28 mouse cellular contexts compared by ENCODE assay signal in the genomic region with DNA sequence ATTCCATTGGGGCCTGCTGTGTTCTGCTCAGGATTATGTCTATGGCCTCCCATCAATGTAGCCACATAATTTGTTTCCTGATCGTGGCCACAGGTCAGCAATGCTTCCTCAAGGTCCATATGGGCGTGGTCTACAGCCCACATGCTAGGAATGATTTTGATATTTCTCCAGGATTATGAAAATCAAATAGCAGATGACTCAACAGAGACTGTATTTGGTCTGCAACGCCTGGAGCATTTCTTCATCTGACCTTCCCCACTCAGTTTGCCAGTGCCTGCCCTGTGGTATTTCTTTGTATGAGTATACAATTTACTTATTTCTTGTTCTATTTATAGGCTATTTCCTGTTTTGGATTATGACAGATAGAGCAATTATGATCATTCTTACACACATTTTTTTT.
DNase-seq lines count a peak whose midpoint lies in the region; ATAC-seq and TF ChIP-seq lines count a peak whose summit lies in the region.
"Had no signal": no experiment of that assay in that cellular context is flagged by ENCODE, and none has a peak within 500 bp of the region (broad histone marks: within the 10 kb centered on the region; RNA-seq: fewer than 3 reads in every experiment).

No protein-coding gene starts in this region.

- no peaks in the 10 kb centered on the region for H3K79me2 ChIP-seq in liver, adult 2 months (ENCODE audit: control insufficient read depth, insufficient read depth, low read length)

- 19% methylated on average over 3 of the region's 3 CpGs for WGBS in liver, adult 2 months
- WGBS in limb, embryonic 10.5 days = 79% methylated on average over 3 of the region's 3 CpGs

- no peak overlapping the region for H3K4me3 ChIP-seq in liver, adult 2 months (ENCODE audit: insufficient read depth, low read depth, low read length)
- H3K4me3 ChIP-seq in limb, embryonic 10.5 days = no peak overlapping the region
- H3K4me3 ChIP-seq: embryonic facial prominence, embryonic 10.5 days; embryonic facial prominence, embryonic 13.5 days; heart, adult 2 months; heart, embryonic 10.5 days; heart, embryonic 13.5 days had no signal

- no peak overlapping the region for H3K9ac ChIP-seq in liver, adult 2 months (ENCODE audit: low read depth, low read length)
- H3K9ac ChIP-seq: embryonic facial prominence, embryonic 13.5 days; forebrain, postnatal 0 days; heart, embryonic 13.5 days; hindbrain, embryonic 14.5 days had no signal

- no peaks in the 10 kb centered on the region for H3K9me3 ChIP-seq in limb, embryonic 10.5 days (replicated peaks)
- H3K9me3 ChIP-seq: embryonic facial prominence, embryonic 10.5 days; embryonic facial prominence, embryonic 13.5 days; heart, embryonic 10.5 days; heart, embryonic 13.5 days had no signal

- H3K4me1 ChIP-seq in liver, adult 2 months (ENCODE audit: control insufficient read depth, insufficient read depth, low read length) = no peaks in the 10 kb centered on the region; the same call in 1 of the 2 replicates
- no peaks in the 10 kb centered on the region for H3K4me1 ChIP-seq in limb, embryonic 10.5 days
- H3K4me1 ChIP-seq: embryonic facial prominence, embryonic 10.5 days; embryonic facial prominence, embryonic 13.5 days; heart, embryonic 10.5 days; heart, embryonic 13.5 days had no signal

- TF ChIP-seq POLR2A in liver, adult 2 months (IDR thresholded peaks at IDR 0.05; ENCODE audit: extremely low read depth, insufficient read depth, low read length) = no peak

- no peaks in the 10 kb centered on the region for H3K27me3 ChIP-seq in liver, adult 2 months (ENCODE audit: control insufficient read depth, insufficient read depth, low read length)
- no peaks in the 10 kb centered on the region for H3K27me3 ChIP-seq in limb, embryonic 10.5 days (ENCODE audit: low read depth, poor library complexity, severe bottlenecking)
- H3K27me3 ChIP-seq: embryonic facial prominence, embryonic 13.5 days; heart, embryonic 13.5 days had no signal

- no peak overlapping the region for H3K27ac ChIP-seq in liver, adult 2 months (replicated peaks; ENCODE audit: insufficient read depth, low read depth, low read length)
- H3K27ac ChIP-seq in limb, embryonic 10.5 days = no peak overlapping the region
- H3K27ac ChIP-seq: embryonic facial prominence, embryonic 10.5 days; embryonic facial prominence, embryonic 13.5 days; heart, adult 2 months; heart, embryonic 10.5 days; heart, embryonic 13.5 days; hindbrain, embryonic 14.5 days; hindbrain, postnatal 0 days had no signal

- no peaks in the 10 kb centered on the region for H3K36me3 ChIP-seq in liver, adult 2 months (ENCODE audit: control insufficient read depth, insufficient read depth, low read length)
- H3K36me3 ChIP-seq in limb, embryonic 10.5 days = no peaks in the 10 kb centered on the region
- H3K36me3 ChIP-seq: embryonic facial prominence, embryonic 10.5 days; embryonic facial prominence, embryonic 13.5 days; heart, embryonic 10.5 days; heart, embryonic 13.5 days had no signal

- intact Hi-C loops in gastrocnemius, postnatal 36 days (cut with DNase I) = no loop called here

- no peak for TF ChIP-seq CTCF in liver, adult 2 months (IDR thresholded peaks at IDR 0.05; ENCODE audit: low read depth, low read length)

- DNase-seq in liver, adult 2 months (ENCODE audit: extremely low read depth, low read depth, low spot score) = peak; percentile 43
- DNase-seq in liver = no peak
- peak; percentile 33 for DNase-seq in 3134 (ENCODE audit: extremely low read depth, insufficient read length, low spot score)
- DNase-seq in adipocyte (ENCODE audit: low spot score) = peak; percentile 6
- DNase-seq in limb, embryonic 10.5 days (ENCODE audit: low spot score) = peak; percentile 14
- no peak for DNase-seq in gastrocnemius, postnatal 36 days
- DNase-seq: adrenal gland, adult 2 months; adrenal gland, postnatal 25 days; cerebellum, adult 11-12 months; cerebellum, adult 8-10 months; cerebellum, postnatal 10 days; cerebellum, postnatal 36 days; embryo, embryonic 11 days; forebrain, postnatal 0 days; gastrocnemius, postnatal 25 days; heart, adult 2 months; heart, postnatal 14 days; heart, postnatal 4 days had no signal

- no peak for ATAC-seq in activated CD4-positive, CD25-positive, alpha-beta regulatory T cell, adult 4 months
- ATAC-seq: CD4-positive, CD25-positive, alpha-beta regulatory T cell, adult 4 months; forebrain, embryonic 14.5 days; forebrain, postnatal 0 days; hindbrain, postnatal 0 days; inflammation-experienced regulatory T-cells, adult 6 months had no signal

Comparison
In these comparisons a context has a peak if more than half of its experiments do, and no peak if none do; other contexts are left out.
1. DNase-seq: peak in liver, adult 2 months (single experiment), 3134 (single experiment), adipocyte (single experiment) and limb, embryonic 10.5 days (single experiment); none in liver (single experiment) and gastrocnemius, postnatal 36 days (0 of 2).